Mouse (Mus musculus): ENCODE measurements around the gene Trim80. TPM values are rescaled to one million over a fixed set of nuclear protein-coding genes. Genes with fewer than 3 reads are reported as not detected.

Gene Trim80
- polyA plus RNA-seq, 1 experiment from 2014 or later = 0.14 TPM

DNA sequence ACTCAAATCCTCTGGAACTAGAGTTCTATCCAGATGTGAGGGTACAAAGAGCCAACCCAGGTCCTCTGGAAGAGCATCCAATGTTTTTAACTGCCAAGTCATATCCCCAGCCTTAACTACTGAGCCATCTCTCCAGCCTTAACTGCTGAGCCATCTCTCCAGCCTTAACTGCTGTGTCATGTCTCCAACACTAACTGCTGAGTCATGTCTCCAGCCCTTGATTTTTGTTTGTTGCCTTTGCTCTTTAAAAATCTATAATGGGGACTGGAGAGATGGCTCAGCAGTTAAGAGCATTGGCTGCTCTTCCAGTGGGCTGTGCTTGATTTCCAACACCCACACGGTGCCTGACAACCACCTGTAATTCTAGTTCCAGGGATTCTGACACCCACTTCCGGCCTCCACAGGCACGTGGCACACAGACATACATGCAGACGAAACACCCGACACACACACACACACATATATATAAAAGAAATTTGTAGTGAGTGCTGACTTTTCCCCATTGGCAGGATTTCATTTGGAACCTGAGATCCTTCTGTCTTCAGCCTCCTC lies 2.7 kb upstream of the Trim80 start:
- Histone ChIP-seq H3K9me3 (replicated peaks; ENCODE audit: control insufficient read depth, low read length) (0 out of 2 replicates have a peak, but pooled peaks cover 2% of the 10 kb centered on the region), H3K4me3 (ENCODE audit: low read length) (no peak overlapping the region), H3K36me3 (ENCODE audit: control insufficient read depth, insufficient read depth) (no peaks in the 10 kb centered on the region), H3K27ac (ENCODE audit: low read length) (no peak overlapping the region), H3K9ac (ENCODE audit: low read length) (no peak overlapping the region), H3K4me2 (ENCODE audit: low read depth, low read length) (no peak overlapping the region), H3K27me3 (ENCODE audit: control insufficient read depth, insufficient read depth, low read length) (no peaks in the 10 kb centered on the region), H3K4me1 (ENCODE audit: control insufficient read depth, insufficient read depth, low read length) (peaks cover 12% of the 10 kb centered on the region)
- 62% methylated on average over 5 of the region's 5 CpGs for WGBS
- ATAC-seq (replicated peaks; ENCODE audit: extremely low read depth, insufficient read depth, low FRiP score) = no peak

- peaks cover 12% of the 10 kb centered on the region for H3K4me1 ChIP-seq (ENCODE audit: control insufficient read depth, insufficient read depth, low read length)
- ATAC-seq (replicated peaks; ENCODE audit: extremely low read depth, insufficient read depth, low FRiP score) = no peak
- H3K9me3 ChIP-seq (replicated peaks; ENCODE audit: control insufficient read depth, low read length) = 0 out of 2 replicates have a peak, but pooled peaks cover 2% of the 10 kb centered on the region
- no peaks in the 10 kb centered on the region for H3K27me3 ChIP-seq (ENCODE audit: control insufficient read depth, insufficient read depth, low read length)
- no peak overlapping the region for H3K27ac ChIP-seq (ENCODE audit: low read length)
- H3K36me3 ChIP-seq (ENCODE audit: control insufficient read depth, insufficient read depth) = no peaks in the 10 kb centered on the region
- no peak overlapping the region for H3K4me2 ChIP-seq (ENCODE audit: low read depth, low read length)
- H3K9ac ChIP-seq (ENCODE audit: low read length) = no peak overlapping the region
- WGBS = 81% methylated on average over 3 of the region's 3 CpGs
- no peak overlapping the region for H3K4me3 ChIP-seq (ENCODE audit: low read length)
Measured at GRCm38 (mm10) chr11:115439326-115439725, 1.0 kb upstream of the Trim80 start.

DNA sequence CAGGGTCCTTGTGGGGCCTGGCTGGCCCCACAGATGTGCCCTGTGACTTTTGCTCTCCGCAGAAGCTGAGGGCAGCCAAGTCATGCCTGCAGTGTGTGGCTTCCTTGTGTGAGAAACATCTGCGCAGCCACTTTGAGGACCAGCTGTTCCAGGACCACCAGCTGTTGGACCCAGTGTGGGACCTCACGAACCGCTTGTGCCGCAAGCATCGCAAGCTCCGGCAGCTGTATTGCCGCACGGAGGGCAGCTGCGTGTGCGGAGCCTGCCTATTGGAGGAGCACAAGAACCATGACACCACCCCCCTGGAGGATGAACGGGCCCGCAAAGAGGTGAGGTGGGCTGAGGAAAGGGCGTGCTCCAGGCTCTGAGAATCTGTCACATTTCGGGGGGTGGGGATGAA lies 1.1 kb downstream of the Trim80 start:
- no peak for ATAC-seq (replicated peaks; ENCODE audit: extremely low read depth, insufficient read depth, low FRiP score)

DNA sequence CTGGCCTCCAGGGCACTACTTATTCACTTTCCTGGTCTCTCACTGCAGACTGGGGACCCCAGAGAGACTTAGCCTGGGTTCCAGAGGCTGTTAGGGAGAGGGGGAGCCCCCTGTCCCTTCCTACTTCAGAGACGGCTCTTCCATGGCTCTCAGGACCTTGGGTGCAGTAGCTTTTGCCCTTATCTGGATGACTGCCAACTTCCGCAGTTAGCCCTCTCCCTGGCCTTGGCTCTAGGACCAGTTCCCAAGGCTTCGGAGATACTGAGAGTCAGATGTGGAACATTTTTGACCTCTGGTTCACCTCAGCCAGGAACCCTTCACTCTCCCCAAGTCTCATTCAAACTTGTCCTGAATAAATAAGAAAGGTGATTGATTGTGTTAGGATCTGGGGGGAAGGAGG lies 6.6 kb downstream of the Trim80 start:
- Histone ChIP-seq H3K27me3 (ENCODE audit: control insufficient read depth, insufficient read depth, low read length) (no peaks in the 10 kb centered on the region), H3K36me3 (ENCODE audit: control insufficient read depth, insufficient read depth) (no peaks in the 10 kb centered on the region), H3K4me1 (ENCODE audit: control insufficient read depth, insufficient read depth, low read length) (peaks cover 15% of the 10 kb centered on the region), H3K9me3 (replicated peaks; ENCODE audit: control insufficient read depth, low read length) (no peaks in the 10 kb centered on the region), H3K9ac (ENCODE audit: low read length) (peak overlapping the region; percentile 58), H3K4me3 (ENCODE audit: low read length) (no peak overlapping the region), H3K4me2 (ENCODE audit: low read depth, low read length) (peak overlapping the region; percentile 14; the same call in 1 of the 2 replicates), H3K27ac (ENCODE audit: low read length) (peak overlapping the region; percentile 49)
- peak; percentile 60; the same call in 1 of the 2 replicates for ATAC-seq (replicated peaks; ENCODE audit: extremely low read depth, insufficient read depth, low FRiP score)
- 12% methylated on average over 3 of the region's 3 CpGs for WGBS

More for the DNA sequence above, 1.1 kb downstream of the Trim80 start:
- 50% methylated on average over 15 of the region's 15 CpGs for WGBS
- H3K36me3 ChIP-seq (ENCODE audit: control insufficient read depth, insufficient read depth) = no peaks in the 10 kb centered on the region
- no peak overlapping the region for H3K4me2 ChIP-seq (ENCODE audit: low read depth, low read length)
- H3K27me3 ChIP-seq (ENCODE audit: control insufficient read depth, insufficient read depth, low read length) = no peaks in the 10 kb centered on the region
- no peak overlapping the region for H3K9ac ChIP-seq (ENCODE audit: low read length)
- no peak overlapping the region for H3K27ac ChIP-seq (ENCODE audit: low read length)
- H3K4me3 ChIP-seq (ENCODE audit: low read length) = no peak overlapping the region
- 0 out of 2 replicates have a peak, but pooled peaks cover 2% of the 10 kb centered on the region for H3K9me3 ChIP-seq (replicated peaks; ENCODE audit: control insufficient read depth, low read length)
- H3K4me1 ChIP-seq (ENCODE audit: control insufficient read depth, insufficient read depth, low read length) = peaks cover 3% of the 10 kb centered on the region

- WGBS = 82% methylated on average over 11 of the region's 11 CpGs
- ATAC-seq (replicated peaks; ENCODE audit: extremely low read depth, insufficient read depth, low FRiP score) = peak; percentile 28; the same call in 1 of the 2 replicates
- Histone ChIP-seq H3K36me3 (ENCODE audit: control insufficient read depth, insufficient read depth) (no peaks in the 10 kb centered on the region), H3K4me3 (ENCODE audit: low read length) (no peak overlapping the region), H3K9ac (ENCODE audit: low read length) (peak overlapping the region; percentile 5; the same call in 1 of the 2 replicates), H3K27me3 (ENCODE audit: control insufficient read depth, insufficient read depth, low read length) (no peaks in the 10 kb centered on the region), H3K4me1 (ENCODE audit: control insufficient read depth, insufficient read depth, low read length) (peaks cover 15% of the 10 kb centered on the region), H3K9me3 (replicated peaks; ENCODE audit: control insufficient read depth, low read length) (no peaks in the 10 kb centered on the region), H3K4me2 (ENCODE audit: low read depth, low read length) (no peak overlapping the region), H3K27ac (ENCODE audit: low read length) (peak overlapping the region; percentile 49)
Measured at GRCm38 (mm10) chr11:115447321-115447885, 7.1 kb downstream of the Trim80 start.

DNA sequence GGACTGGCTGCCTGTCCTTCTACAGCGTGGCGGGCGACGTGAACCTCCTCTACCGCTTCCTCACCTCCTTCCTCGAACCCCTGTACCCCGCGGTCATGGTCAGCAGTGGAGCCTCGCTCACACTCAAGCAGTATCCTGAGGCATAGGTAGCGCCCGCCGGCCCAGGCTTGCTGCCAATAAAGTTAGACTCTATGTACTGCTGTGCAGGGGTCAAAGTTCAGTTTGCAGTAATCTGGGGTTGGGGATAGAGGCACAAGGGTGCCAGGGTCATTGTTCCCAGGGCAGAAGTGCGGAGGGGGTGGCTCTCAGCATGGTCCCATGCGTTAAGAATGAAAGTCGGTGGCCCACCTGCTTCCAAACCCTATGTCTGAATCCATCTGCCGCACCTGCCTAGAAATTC lies 7.7 kb downstream of the Trim80 start:
- H3K9me3 ChIP-seq (replicated peaks; ENCODE audit: control insufficient read depth, low read length) = no peaks in the 10 kb centered on the region
- no peak overlapping the region for H3K9ac ChIP-seq (ENCODE audit: low read length)
- H3K27ac ChIP-seq (ENCODE audit: low read length) = no peak overlapping the region
- peaks cover 15% of the 10 kb centered on the region for H3K4me1 ChIP-seq (ENCODE audit: control insufficient read depth, insufficient read depth, low read length)
- H3K4me2 ChIP-seq (ENCODE audit: low read depth, low read length) = no peak overlapping the region
- H3K27me3 ChIP-seq (ENCODE audit: control insufficient read depth, insufficient read depth, low read length) = no peaks in the 10 kb centered on the region
- ATAC-seq (replicated peaks; ENCODE audit: extremely low read depth, insufficient read depth, low FRiP score) = no peak
- no peaks in the 10 kb centered on the region for H3K36me3 ChIP-seq (ENCODE audit: control insufficient read depth, insufficient read depth)
- H3K4me3 ChIP-seq (ENCODE audit: low read length) = no peak overlapping the region
- 87% methylated on average over 16 of the region's 16 CpGs for WGBS

GRCm38 (mm10) chr11:115448998-115449397 lies 8.7 kb downstream of the Trim80 start:
- no peak overlapping the region for H3K9ac ChIP-seq (ENCODE audit: low read length)

DNA sequence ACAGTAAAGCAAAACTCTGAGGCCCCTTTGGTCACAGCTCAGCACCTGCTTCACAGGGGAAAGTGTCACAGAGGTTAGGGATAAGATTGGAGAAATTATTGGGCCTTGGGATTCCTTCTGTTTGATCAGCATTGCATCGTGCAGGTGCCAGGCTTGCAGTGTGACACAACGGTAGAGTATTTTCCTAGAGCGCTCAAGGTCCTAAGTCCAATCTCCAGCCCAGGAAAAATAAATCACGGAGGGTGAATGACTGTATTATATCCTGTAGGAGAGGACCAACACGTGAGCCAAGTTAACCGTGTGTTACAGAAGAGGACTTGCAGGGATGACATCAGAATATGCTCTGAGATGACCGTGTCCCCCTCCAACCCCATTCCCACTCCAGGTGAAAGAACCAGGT lies 9.8 kb downstream of the Trim80 start:
- Histone ChIP-seq H3K9me3 (replicated peaks; ENCODE audit: control insufficient read depth, low read length) (no peaks in the 10 kb centered on the region; the same call in 1 of the 2 replicates), H3K4me1 (ENCODE audit: control insufficient read depth, insufficient read depth, low read length) (peaks cover 17% of the 10 kb centered on the region), H3K27me3 (ENCODE audit: control insufficient read depth, insufficient read depth, low read length) (no peaks in the 10 kb centered on the region), H3K27ac (ENCODE audit: low read length) (no peak overlapping the region), H3K36me3 (ENCODE audit: control insufficient read depth, insufficient read depth) (no peaks in the 10 kb centered on the region), H3K4me3 (ENCODE audit: low read length) (no peak overlapping the region), H3K9ac (ENCODE audit: low read length) (no peak overlapping the region), H3K4me2 (ENCODE audit: low read depth, low read length) (no peak overlapping the region)
- WGBS = 81% methylated on average over 7 of the region's 7 CpGs
- ATAC-seq (replicated peaks; ENCODE audit: extremely low read depth, insufficient read depth, low FRiP score) = no peak

More at GRCm38 (mm10) chr11:115448998-115449397, 8.7 kb downstream of the Trim80 start:
- Histone ChIP-seq H3K4me2 (ENCODE audit: low read depth, low read length) (no peak overlapping the region), H3K4me3 (ENCODE audit: low read length) (no peak overlapping the region), H3K36me3 (ENCODE audit: control insufficient read depth, insufficient read depth) (no peaks in the 10 kb centered on the region), H3K4me1 (ENCODE audit: control insufficient read depth, insufficient read depth, low read length) (peaks cover 17% of the 10 kb centered on the region), H3K27ac (ENCODE audit: low read length) (no peak overlapping the region), H3K27me3 (ENCODE audit: control insufficient read depth, insufficient read depth, low read length) (no peaks in the 10 kb centered on the region), H3K9me3 (replicated peaks; ENCODE audit: control insufficient read depth, low read length) (no peaks in the 10 kb centered on the region)
- WGBS = 64% methylated on average over 7 of the region's 7 CpGs
- ATAC-seq (replicated peaks; ENCODE audit: extremely low read depth, insufficient read depth, low FRiP score) = no peak

GRCm38 (mm10) chr11:115451781-115452241 lies 11.5 kb downstream of the Trim80 start:
- H3K4me2 ChIP-seq (ENCODE audit: low read depth, low read length) = no peak overlapping the region
- 77% methylated on average over 8 of the region's 8 CpGs for WGBS
- no peaks in the 10 kb centered on the region for H3K36me3 ChIP-seq (ENCODE audit: control insufficient read depth, insufficient read depth)
- no peaks in the 10 kb centered on the region; the same call in 1 of the 2 replicates for H3K9me3 ChIP-seq (replicated peaks; ENCODE audit: control insufficient read depth, low read length)
- H3K27me3 ChIP-seq (ENCODE audit: control insufficient read depth, insufficient read depth, low read length) = no peaks in the 10 kb centered on the region
- no peak overlapping the region for H3K4me3 ChIP-seq (ENCODE audit: low read length)
- ATAC-seq (replicated peaks; ENCODE audit: extremely low read depth, insufficient read depth, low FRiP score) = peak; percentile 72
- H3K27ac ChIP-seq (ENCODE audit: low read length) = no peak overlapping the region; the same call in 1 of the 2 replicates
- H3K4me1 ChIP-seq (ENCODE audit: control insufficient read depth, insufficient read depth, low read length) = peaks cover 10% of the 10 kb centered on the region
- H3K9ac ChIP-seq (ENCODE audit: low read length) = no peak overlapping the region
